Mouse (Mus musculus) forebrain, embryonic 10.5 days (tissue): Measurements from ENCODE around the gene Ltbp2. TPM values are rescaled to one million over a fixed set of nuclear protein-coding genes. Genes with fewer than 3 reads are reported as not detected.

Source experiments
- DNase-seq: peaks from one replicate; pipeline ENCODE4 v3.0.0-alpha.2; 2017; ENCODE audit warnings: low spot score; ENCODE audit errors: extremely low spot score
- H3K27ac ChIP-seq: fragments of 300-500 bp; sonication (generic); 2 replicates; pipeline ENCODE4 v1.5.1; 2016; ENCODE audit warnings: mild to moderate bottlenecking
- H3K27me3 ChIP-seq: fragments of 300-500 bp; sonication (generic); 2 replicates; pipeline ENCODE4 v1.6.1; 2016; ENCODE audit warnings: mild to moderate bottlenecking; ENCODE audit not compliant: poor library complexity, severe bottlenecking
- H3K36me3 ChIP-seq: fragments of 300-500 bp; sonication (generic); replicated peaks from 2 replicates; pipeline ENCODE4 v1.6.1; 2016; ENCODE audit warnings: mild to moderate bottlenecking, moderate library complexity
- H3K4me1 ChIP-seq: fragments of 300-500 bp; sonication (generic); 2 replicates; pipeline ENCODE4 v1.6.1; 2016
- H3K4me3 ChIP-seq: fragments of 300-500 bp; sonication (generic); 2 replicates; pipeline ENCODE4 v1.5.1; 2016; ENCODE audit warnings: mild to moderate bottlenecking, moderate library complexity
- H3K9me3 ChIP-seq: fragments of 300-500 bp; sonication (generic); 2 replicates; pipeline ENCODE4 v1.6.1; 2016; ENCODE audit warnings: mild to moderate bottlenecking, moderate library complexity
- WGBS: fragments of 180-500 bp; shearing (Covaris S2); methylation state at CpG from one replicate; pipeline ENCODE4 v1.1.7; 2016; 5-methylcytosine and 5-hydroxymethylcytosine counted together
- polyA plus RNA-seq: library from polyadenylated mRNA; unstranded; fragments of >200 nt; fragmentation: Nextera tagmentation; extraction: Ambion mirVana; gene quantifications from 2 replicates; pipeline ENCODE4 v1.2.1, GENCODE M21; 2016

Gene Ltbp2
- polyA plus RNA-seq, 1 experiment from 2014 or later, result 0.10 TPM

DNA sequence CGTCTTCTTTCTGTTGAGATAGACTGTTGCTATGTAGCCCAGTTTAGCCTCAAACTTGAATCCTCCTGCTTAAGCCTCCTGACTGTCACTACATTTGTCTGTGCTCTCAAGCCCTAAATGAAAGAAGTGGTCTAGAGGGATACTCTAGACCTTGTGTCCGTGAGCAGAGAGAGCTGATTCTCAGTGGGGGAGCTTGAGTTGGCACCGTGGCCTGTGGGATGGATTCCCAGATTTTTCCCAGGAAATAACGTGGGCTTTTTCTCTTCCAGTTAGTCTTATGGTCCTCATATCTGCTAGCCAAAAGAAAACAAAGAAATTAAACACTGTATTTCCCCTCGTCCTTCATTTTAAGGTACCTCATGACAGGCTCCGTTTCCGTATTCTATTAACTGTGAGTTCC, 24.0 kb upstream of the Ltbp2 start:
- H3K27me3 ChIP-seq, result no peaks in the 10 kb centered on the region
- no peak overlapping the region for H3K27ac ChIP-seq
- no peak overlapping the region for H3K4me3 ChIP-seq
- DNase-seq, result no peak
- H3K36me3 ChIP-seq, result no peaks in the 10 kb centered on the region
- 85% methylated on average over 7 of the region's 7 CpGs for WGBS
- H3K9me3 ChIP-seq, result no peaks in the 10 kb centered on the region
- H3K4me1 ChIP-seq, result no peaks in the 10 kb centered on the region

DNA sequence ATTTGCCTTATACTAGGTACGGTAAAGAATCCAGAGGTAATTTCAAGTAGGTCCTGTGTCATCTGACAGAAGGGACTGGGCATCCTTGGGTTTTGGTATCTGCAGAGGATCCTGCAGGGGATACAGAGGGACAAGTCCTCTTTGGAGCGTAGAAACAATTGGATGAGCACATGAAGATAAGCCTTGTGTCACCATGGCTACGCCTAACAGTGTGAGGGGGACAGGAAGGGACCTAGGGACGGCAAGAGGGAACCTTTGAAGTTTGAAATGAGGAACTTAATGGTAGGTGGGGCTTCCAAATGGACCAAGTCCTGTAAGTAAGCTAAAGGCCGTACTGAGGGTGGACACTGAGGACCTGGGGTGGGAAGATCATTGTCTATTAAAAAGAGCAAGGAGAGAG, 21.0 kb upstream of the Ltbp2 start:
- DNase-seq, result no peak
- Histone ChIP-seq H3K27ac (no peak overlapping the region), H3K27me3 (no peaks in the 10 kb centered on the region), H3K9me3 (no peaks in the 10 kb centered on the region), H3K36me3 (no peaks in the 10 kb centered on the region), H3K4me3 (no peak overlapping the region), H3K4me1 (no peaks in the 10 kb centered on the region)
- WGBS, result 80% methylated on average over 5 of the region's 5 CpGs

DNA sequence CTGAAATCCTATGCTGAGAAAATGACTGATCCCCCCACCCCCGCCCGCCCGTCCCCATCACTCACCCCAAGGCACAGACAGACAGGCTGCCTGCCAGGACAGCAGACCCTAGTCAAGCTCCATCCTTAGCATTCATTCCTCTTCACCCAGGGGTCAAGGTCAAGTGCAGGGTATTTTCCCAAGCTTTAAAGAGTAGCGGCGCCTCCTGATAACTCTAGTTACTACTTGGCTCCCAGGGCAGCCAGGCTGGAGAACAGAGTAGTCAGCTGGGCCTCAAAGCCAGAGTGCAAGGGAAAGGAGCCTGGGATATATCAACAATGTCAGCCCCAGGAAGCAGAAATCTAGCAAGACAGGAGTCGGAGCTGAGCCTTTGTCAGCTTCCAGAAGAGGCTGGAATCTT, 19.9 kb upstream of the Ltbp2 start:
- no peaks in the 10 kb centered on the region for H3K36me3 ChIP-seq
- H3K9me3 ChIP-seq, result no peaks in the 10 kb centered on the region
- no peaks in the 10 kb centered on the region for H3K4me1 ChIP-seq
- H3K27ac ChIP-seq, result no peak overlapping the region
- H3K4me3 ChIP-seq, result no peak overlapping the region
- no peak for DNase-seq
- H3K27me3 ChIP-seq, result no peaks in the 10 kb centered on the region
- 90% methylated on average over 6 of the region's 6 CpGs for WGBS

DNA sequence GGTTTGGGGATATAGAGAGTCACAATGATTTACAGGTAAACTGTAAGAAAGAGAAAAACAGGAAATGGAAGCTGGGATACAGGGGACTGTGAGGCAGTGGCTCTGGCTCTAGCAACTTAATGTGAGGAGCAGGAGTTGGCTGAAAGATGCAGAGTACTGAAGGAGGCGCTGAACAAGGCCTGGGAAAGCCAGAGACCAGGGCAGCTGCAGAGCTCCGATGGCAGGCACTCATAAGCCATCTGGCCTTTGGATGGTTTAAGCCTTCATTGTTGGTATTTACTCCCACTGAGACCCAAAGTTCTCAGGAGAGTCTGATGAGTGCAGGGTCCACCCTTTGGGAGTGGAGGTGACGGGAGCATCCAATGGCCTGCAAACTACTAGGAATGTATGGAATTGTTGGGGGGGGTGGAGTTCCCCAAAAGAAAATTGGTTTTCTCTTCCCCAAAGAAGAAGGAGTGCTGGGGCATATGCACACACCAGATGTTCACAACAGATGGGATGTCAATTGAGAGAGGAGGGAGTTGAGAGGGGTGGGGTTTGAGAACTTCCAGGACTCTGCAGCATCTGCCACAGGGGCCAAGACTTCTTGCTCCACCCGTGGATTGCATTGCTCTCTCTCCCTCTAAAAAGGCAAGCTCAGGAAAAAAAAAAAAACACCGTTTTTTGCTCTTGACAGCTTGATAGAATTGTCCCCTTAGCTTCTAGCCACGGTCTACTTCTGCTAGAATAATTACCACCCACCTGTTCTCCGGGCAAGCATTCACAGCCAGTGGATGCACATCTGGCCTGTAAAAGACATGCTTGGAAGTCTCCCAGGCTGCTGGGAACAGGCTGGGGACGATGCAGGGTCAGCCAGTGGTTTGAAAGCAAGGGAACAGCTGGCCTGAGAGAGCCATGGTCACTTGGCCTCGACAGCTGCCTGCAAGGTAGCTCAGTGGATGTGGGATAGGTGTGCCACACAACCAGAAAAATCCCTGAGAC, 17.6 kb upstream of the Ltbp2 start:
- 74% methylated on average over 9 of the region's 9 CpGs for WGBS
- Histone ChIP-seq H3K27me3 (no peaks in the 10 kb centered on the region), H3K4me1 (no peaks in the 10 kb centered on the region), H3K4me3 (no peak overlapping the region), H3K27ac (no peak overlapping the region), H3K36me3 (no peaks in the 10 kb centered on the region), H3K9me3 (no peaks in the 10 kb centered on the region)
- DNase-seq, result no peak

DNA sequence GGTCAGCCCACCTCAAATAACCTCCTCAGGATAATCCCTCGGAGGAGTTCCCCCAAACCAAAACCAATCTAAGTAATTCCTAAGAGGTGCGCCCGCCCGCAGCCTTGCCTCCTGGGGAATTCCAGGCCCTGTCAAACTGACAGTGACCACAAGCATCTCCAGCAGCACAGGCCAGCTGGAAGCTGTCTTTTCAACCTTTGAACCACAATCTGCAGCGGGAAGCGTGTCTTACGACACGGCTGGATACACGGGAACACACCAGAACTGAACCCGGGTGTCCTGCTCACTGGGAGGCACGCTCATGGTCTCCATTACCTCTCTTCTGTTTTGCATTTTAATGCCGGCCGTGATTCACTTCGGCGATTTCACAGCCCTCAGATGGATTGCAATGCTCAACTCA, 14.0 kb upstream of the Ltbp2 start:
- H3K27me3 ChIP-seq, result no peaks in the 10 kb centered on the region
- H3K9me3 ChIP-seq, result no peaks in the 10 kb centered on the region
- H3K4me3 ChIP-seq, result no peak overlapping the region
- WGBS, result 80% methylated on average over 15 of the region's 15 CpGs
- H3K36me3 ChIP-seq, result no peaks in the 10 kb centered on the region
- no peak overlapping the region for H3K27ac ChIP-seq
- H3K4me1 ChIP-seq, result no peaks in the 10 kb centered on the region
- no peak for DNase-seq

DNA sequence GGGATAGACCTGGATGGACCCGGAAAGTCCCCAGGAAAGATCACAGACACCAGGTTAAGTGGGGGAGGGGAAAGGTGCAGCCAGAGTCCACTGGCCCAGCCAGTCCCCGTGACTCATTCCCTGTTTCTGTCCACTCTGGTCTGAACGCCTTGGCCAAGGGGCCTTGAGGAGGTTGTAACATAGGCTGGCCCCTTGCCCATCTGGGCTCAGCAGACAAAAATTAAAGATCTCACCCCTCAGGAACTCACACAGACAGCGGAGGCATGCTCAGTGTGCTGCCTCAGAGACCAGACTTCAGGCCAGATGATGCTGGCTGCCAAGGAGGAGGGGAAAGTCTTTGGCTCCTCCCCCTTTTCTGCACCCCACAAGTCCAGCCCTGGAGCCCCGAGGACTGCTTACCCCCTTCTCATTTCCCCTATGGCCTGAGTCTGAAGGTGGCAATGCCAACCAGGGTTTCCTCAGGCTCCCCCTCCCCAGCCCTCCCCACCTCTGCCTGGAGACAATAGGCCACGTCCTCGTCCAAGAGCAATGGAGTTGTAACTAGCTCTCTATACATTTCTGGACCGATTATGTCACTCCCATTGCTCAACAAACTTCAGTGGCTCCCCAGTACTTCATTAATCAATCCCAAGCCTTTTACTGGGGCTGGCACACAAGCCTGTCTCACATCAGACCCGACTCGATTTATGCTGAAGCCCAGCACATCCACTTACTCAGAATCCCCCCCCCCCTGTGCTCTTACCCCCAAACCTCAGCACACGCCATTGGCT, 9.0 kb upstream of the Ltbp2 start:
- Histone ChIP-seq H3K9me3 (0 out of 2 replicates have a peak, but pooled peaks cover 5% of the 10 kb centered on the region), H3K27me3 (peaks cover under 1% of the 10 kb centered on the region; the same call in 1 of the 2 replicates), H3K4me1 (no peaks in the 10 kb centered on the region), H3K36me3 (no peaks in the 10 kb centered on the region), H3K4me3 (no peak overlapping the region), H3K27ac (no peak overlapping the region)
- DNase-seq, result no peak
- WGBS, result 77% methylated on average over 11 of the region's 11 CpGs

DNA sequence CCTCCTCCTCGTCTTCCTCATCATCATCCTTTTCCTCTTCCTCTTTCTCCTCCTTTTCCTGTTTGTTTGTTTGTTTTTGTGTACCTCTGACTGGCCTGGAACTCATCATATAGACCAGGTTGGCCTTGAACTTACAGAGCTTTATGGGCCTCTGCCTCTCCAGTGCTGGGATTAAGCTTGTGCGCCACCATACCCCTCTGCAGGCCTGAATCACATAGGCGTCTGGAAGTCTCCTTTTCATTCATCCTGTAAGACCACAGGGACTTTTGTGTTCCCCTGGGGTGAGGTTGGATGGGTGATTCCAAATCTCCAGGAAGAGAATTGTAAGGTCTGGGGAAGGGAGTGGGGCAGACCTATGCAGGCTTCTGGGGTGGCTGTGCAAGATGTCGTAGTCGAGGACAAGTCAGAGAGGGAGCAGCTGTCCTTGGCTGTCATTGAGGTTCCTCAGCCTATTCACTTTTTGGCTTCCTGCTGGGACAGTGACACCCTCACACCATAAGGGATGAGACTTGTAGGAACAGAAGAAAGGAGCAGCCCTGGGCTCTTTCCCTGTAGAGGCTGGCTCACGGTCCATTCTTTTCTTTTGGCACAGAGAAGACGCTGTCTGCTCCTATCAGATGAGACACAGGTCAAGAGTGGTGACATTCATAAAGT, 8.2 kb upstream of the Ltbp2 start:
- H3K4me3 ChIP-seq, result no peak overlapping the region
- no peak overlapping the region for H3K27ac ChIP-seq
- DNase-seq, result no peak
- peaks cover 8% of the 10 kb centered on the region for H3K27me3 ChIP-seq
- 0 out of 2 replicates have a peak, but pooled peaks cover 5% of the 10 kb centered on the region for H3K9me3 ChIP-seq
- no peaks in the 10 kb centered on the region for H3K36me3 ChIP-seq
- no peaks in the 10 kb centered on the region for H3K4me1 ChIP-seq
- 86% methylated on average over 7 of the region's 7 CpGs for WGBS

DNA sequence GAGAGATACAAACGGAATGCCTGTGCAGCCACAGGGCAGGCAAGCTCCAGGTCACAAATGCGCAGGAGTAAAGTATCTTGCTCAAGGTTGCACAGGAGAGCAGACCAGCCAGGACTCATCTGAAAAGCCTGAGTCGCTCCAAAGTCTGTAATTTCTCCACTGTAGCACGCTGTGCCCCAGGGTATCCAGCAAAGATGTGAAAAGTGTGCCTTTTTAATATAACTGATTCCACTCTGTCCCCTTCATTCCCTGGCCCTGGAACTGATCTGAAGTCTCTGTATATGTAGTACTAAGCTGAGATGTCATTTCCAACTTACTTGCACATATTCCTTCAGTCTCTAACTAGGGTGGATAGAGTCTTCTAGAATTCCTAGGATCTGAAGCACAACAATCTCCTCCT, 6.5 kb upstream of the Ltbp2 start:
- 80% methylated on average over 4 of the region's 4 CpGs for WGBS
- no peak overlapping the region for H3K27ac ChIP-seq
- H3K27me3 ChIP-seq, result peaks cover 24% of the 10 kb centered on the region
- H3K4me3 ChIP-seq, result no peak overlapping the region
- DNase-seq, result no peak
- H3K36me3 ChIP-seq, result no peaks in the 10 kb centered on the region
- H3K4me1 ChIP-seq, result no peaks in the 10 kb centered on the region
- 0 out of 2 replicates have a peak, but pooled peaks cover 5% of the 10 kb centered on the region for H3K9me3 ChIP-seq

DNA sequence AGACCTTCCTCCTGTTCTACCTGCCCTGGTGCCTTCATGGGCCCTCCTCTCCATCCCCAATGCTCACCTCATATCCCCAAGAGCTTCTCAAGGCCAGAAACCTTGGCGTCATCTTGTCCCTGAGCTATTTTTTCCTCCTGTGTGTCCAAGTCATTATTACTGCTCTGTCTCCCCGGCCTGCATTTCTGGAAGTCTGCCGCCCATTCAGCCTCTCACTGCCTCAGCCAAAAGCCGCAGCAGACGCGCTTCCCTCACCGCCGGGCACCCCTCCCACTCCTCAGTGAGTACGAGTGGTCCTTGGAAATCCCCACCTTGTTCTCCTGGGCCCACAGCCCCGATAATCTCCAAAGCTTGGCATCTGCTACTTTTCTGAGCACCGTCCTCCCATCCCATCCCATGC, 3.8 kb upstream of the Ltbp2 start:
- Histone ChIP-seq H3K9me3 (0 out of 2 replicates have a peak, but pooled peaks cover 5% of the 10 kb centered on the region), H3K27me3 (peaks cover 51% of the 10 kb centered on the region), H3K4me3 (no peak overlapping the region), H3K4me1 (peaks cover 19% of the 10 kb centered on the region), H3K36me3 (no peaks in the 10 kb centered on the region), H3K27ac (no peak overlapping the region)
- 60% methylated on average over 11 of the region's 11 CpGs for WGBS
- DNase-seq, result no peak

DNA sequence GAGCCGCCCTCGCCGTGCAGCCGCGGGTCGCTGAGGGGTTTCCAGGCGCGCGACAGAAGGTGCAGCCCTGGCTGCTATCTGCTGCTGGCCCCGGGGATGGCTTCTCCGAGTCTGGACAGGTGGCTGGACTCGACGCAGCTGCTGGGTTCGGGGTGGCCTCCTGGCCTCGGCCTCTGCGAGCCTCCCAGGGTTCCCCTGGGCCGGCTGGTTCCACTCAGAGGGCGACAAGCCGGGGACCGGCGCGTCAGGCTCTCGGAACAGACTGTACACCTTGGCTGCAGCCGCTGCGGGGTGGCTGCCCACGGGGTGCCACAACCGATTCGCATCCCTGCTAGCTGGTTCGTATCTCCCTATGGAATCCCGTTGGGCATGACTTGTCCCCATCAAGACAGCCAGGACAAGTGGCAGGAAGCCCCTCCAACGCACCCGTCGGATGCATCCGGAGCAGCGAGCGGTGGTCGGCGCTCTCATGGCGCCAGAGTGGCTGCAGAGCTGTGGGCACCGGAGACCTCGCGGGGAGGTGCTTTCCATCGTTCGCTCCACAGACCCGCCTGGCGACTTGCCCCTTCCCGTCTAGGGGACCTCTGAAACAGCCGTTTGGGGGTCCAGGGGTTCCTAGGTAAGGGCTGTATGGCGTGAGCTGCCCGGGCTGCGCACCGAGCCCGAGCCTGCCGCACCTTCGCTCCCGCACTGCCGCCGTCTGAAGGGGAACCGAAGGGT, 411 bp downstream of the Ltbp2 start:
- 2% methylated on average over 59 of the region's 59 CpGs for WGBS
- H3K9me3 ChIP-seq, result no peaks in the 10 kb centered on the region
- peak; percentile 27 for DNase-seq
- H3K4me3 ChIP-seq, result peak overlapping the region; percentile 42
- no peaks in the 10 kb centered on the region for H3K36me3 ChIP-seq
- 0 out of 2 replicates have a peak overlapping the region, but pooled peaks have one; percentile 20 for H3K27ac ChIP-seq
- H3K27me3 ChIP-seq, result peaks cover 73% of the 10 kb centered on the region
- peaks cover 20% of the 10 kb centered on the region for H3K4me1 ChIP-seq

DNA sequence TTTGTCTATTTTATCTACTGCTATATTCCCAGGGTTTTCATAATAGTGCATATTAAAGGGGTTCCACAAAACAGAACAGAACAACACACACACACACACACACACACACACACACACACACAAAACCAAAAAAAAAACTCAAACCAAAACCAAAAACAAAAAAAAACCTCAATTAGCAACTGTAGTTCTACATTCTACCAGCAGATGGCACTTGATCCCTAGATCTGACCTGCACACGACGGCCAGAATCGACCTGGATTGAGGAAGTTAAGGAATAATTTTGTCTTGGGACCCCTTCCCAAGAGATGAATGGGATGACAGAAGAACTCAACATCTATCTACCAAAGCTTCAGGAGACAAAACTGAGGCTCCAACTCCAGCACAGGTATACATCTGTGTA, 2.9 kb downstream of the Ltbp2 start:
- no peak overlapping the region for H3K4me3 ChIP-seq
- no peak overlapping the region for H3K27ac ChIP-seq
- peaks cover 56% of the 10 kb centered on the region for H3K27me3 ChIP-seq
- H3K4me1 ChIP-seq, result peaks cover 20% of the 10 kb centered on the region
- WGBS, result 1% methylated on average over 3 of the region's 3 CpGs
- no peak for DNase-seq
- H3K9me3 ChIP-seq, result no peaks in the 10 kb centered on the region
- no peaks in the 10 kb centered on the region for H3K36me3 ChIP-seq

DNA sequence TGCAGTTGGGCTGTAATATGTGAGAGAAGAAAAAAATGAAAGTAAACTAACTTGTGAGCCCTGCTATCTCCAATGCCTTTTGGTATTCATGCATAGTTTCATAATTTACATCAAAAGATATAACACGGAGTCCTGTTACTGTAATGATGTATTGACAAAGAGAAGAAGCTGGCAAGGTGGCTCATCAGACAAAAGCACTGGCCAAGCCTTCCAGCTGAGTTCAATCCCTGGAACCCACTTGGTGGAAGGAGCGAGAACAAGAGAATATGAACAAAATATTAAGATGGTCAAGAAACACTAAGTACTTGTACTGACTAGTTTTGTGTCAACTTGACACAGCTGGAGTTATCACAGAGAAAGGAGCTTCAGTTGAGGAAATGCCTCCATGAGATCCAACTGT, 4.0 kb downstream of the Ltbp2 start:
- Histone ChIP-seq H3K4me3 (no peak overlapping the region), H3K27me3 (peaks cover 44% of the 10 kb centered on the region), H3K27ac (no peak overlapping the region), H3K9me3 (no peaks in the 10 kb centered on the region), H3K4me1 (peaks cover 20% of the 10 kb centered on the region), H3K36me3 (no peaks in the 10 kb centered on the region)
- 71% methylated on average over 2 of the region's 2 CpGs for WGBS
- no peak for DNase-seq
